Mouse (Mus musculus): ENCODE data around the gene Amn.

GRCm38 (mm10) chr12:111227410-111227809 is 43.5 kb upstream of the Amn start:
- TF ChIP-seq POLR2A (IDR thresholded peaks at IDR 0.05; ENCODE audit: insufficient read depth, low read depth, low read length) = no peak
- no peak for TF ChIP-seq CTCF (IDR thresholded peaks at IDR 0.05; ENCODE audit: insufficient read depth, low read depth, low read length)

All from olfactory bulb, adult 2 months (tissue).